In the genomic region with DNA sequence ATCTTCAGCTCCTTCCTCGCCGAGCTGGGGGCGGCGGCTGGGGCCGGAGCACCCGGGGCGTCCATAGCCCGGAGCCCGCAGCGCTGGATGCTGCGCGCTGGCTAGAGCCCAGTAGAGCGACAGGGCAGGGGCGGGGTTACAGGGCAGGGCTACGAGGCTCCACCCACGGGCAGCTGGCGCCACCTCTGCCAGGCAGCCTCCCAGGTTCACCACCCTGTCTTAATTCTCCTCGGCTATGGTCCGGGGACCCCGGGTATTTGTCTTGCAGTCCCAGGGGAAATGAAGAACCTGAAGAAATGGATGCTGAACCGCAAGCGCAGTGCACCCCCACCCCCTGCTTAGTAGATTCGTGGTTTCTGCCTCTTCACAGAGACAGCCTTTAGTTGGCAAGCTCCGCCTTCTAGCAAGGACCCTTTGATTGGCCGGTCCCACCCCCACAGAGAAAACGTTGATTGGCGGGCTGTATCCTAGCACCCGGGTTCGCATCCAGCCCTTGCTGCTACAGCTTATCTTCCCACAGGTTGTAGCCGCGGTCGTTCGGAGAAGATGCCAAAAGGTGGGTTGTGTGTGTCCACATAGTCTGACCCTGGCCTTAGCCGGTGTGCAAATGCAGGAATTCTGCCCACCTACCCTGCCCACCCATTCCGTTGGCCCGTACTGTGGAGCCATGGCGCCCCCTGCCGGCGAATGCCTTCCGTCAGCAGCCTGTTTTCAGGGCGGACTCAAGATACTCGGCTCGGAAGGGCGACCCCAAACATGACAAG, we compare ENCODE assay signal across 8 mouse cellular contexts. TPM values are rescaled to one million over a fixed set of nuclear protein-coding genes. Genes with fewer than 3 reads are reported as not detected.
DNase-seq lines count a peak whose midpoint lies in the region; ATAC-seq and TF ChIP-seq lines count a peak whose summit lies in the region.

Rhof (minus strand) TSS at position 385 of the 764 bp plus-strand sequence.

- no peaks in the 10 kb centered on the region for H3K9me3 ChIP-seq in heart, embryonic 13.5 days
- H3K9me3 ChIP-seq in liver, embryonic 13.5 days (replicated peaks) = no peaks in the 10 kb centered on the region
- no peaks in the 10 kb centered on the region for H3K9me3 ChIP-seq in stomach, embryonic 16.5 days (replicated peaks; ENCODE audit: control insufficient read depth, low read length)

- ATAC-seq in erythroid progenitor cell, adult 5-6 weeks (replicated peaks; ENCODE audit: low FRiP score, poor library complexity, severe bottlenecking) = peak; percentile 70
- peak; percentile 39; the same call in 1 of the 2 replicates for ATAC-seq in heart, embryonic 13.5 days (ENCODE audit: extremely low read depth, insufficient number of reproducible peaks, low FRiP score, low TSS enrichment)
- ATAC-seq in liver, embryonic 13.5 days (ENCODE audit: low read depth) = peak; percentile 80
- ATAC-seq in stomach, embryonic 16.5 days (ENCODE audit: insufficient read depth, low FRiP score) = peak; percentile 28

- H3K4me3 ChIP-seq in heart, embryonic 13.5 days = peak within 1 kb of the TSS; percentile 96
- H3K4me3 ChIP-seq in liver, embryonic 13.5 days (replicated peaks) = peak within 1 kb of the TSS; percentile 56
- peak within 1 kb of the TSS; percentile 50 for H3K4me3 ChIP-seq in stomach, embryonic 16.5 days (replicated peaks; ENCODE audit: low read length)

- DNase-seq in CD4-positive, CD25-positive, alpha-beta regulatory T cell, adult 2 months (ENCODE audit: low read depth, low spot score) = peak; percentile 95
- DNase-seq in brain, embryonic 14.5 days (ENCODE audit: low read depth) = peak; percentile 87
- peak; percentile 91 for DNase-seq in kidney, postnatal 10 days
- DNase-seq in liver, embryonic 13.5 days = peak; percentile 89
- DNase-seq in naive thymus-derived CD4-positive, alpha-beta T cell, adult 2 months (ENCODE audit: low read depth) = peak; percentile 96

- peak within 1 kb of the TSS; percentile 78 for H3K9ac ChIP-seq in heart, embryonic 13.5 days
- H3K9ac ChIP-seq in liver, embryonic 13.5 days = peak within 1 kb of the TSS; percentile 73
- H3K9ac ChIP-seq in stomach, embryonic 16.5 days (ENCODE audit: low read length) = peak within 1 kb of the TSS; percentile 75

- peak within 1 kb of the TSS; percentile 100 for H3K27ac ChIP-seq in heart, embryonic 13.5 days (replicated peaks)
- peak within 1 kb of the TSS; percentile 100 for H3K27ac ChIP-seq in liver, embryonic 13.5 days
- H3K27ac ChIP-seq in stomach, embryonic 16.5 days (ENCODE audit: low read length) = peak within 1 kb of the TSS; percentile 100

- H3K27me3 ChIP-seq in heart, embryonic 13.5 days (replicated peaks) = no peaks in the 10 kb centered on the region
- H3K27me3 ChIP-seq in liver, embryonic 13.5 days = 0 out of 2 replicates have a peak, but pooled peaks cover 9% of the 10 kb centered on the region
- H3K27me3 ChIP-seq in stomach, embryonic 16.5 days (ENCODE audit: control insufficient read depth, insufficient read depth, low read length) = no peaks in the 10 kb centered on the region

- TF ChIP-seq CTCF in brain, embryonic 14.5 days (IDR thresholded peaks at IDR 0.05; ENCODE audit: borderline replicate concordance, extremely low read depth, insufficient read depth, insufficient read length) = peak; percentile 81

- 3% methylated on average over 44 of the region's 44 CpGs for WGBS in heart, embryonic 13.5 days
- under 1% methylated on average over 44 of the region's 44 CpGs for WGBS in liver, embryonic 13.5 days (ENCODE audit: insufficient replicate concordance)
- WGBS in stomach, embryonic 16.5 days = 4% methylated on average over 44 of the region's 44 CpGs

- H3K4me2 ChIP-seq in heart, embryonic 13.5 days = peak within 1 kb of the TSS; percentile 86
- H3K4me2 ChIP-seq in liver, embryonic 13.5 days = peak within 1 kb of the TSS; percentile 81
- peak within 1 kb of the TSS; percentile 97 for H3K4me2 ChIP-seq in stomach, embryonic 16.5 days (ENCODE audit: low read depth, low read length)

- peaks cover 17% of the 10 kb centered on the region for H3K36me3 ChIP-seq in heart, embryonic 13.5 days
- peaks cover 27% of the 10 kb centered on the region for H3K36me3 ChIP-seq in liver, embryonic 13.5 days
- no peaks in the 10 kb centered on the region for H3K36me3 ChIP-seq in stomach, embryonic 16.5 days (ENCODE audit: control insufficient read depth, insufficient read depth, low read length)

- no peak for TF ChIP-seq POLR2A in brain, embryonic 14.5 days (IDR thresholded peaks at IDR 0.05; ENCODE audit: borderline replicate concordance, extremely low read depth, insufficient read depth, insufficient read length, poor library complexity, severe bottlenecking)

- H3K4me1 ChIP-seq in heart, embryonic 13.5 days = peaks cover 68% of the 10 kb centered on the region
- peaks cover 85% of the 10 kb centered on the region for H3K4me1 ChIP-seq in liver, embryonic 13.5 days (replicated peaks)
- peaks cover 56% of the 10 kb centered on the region for H3K4me1 ChIP-seq in stomach, embryonic 16.5 days (ENCODE audit: control insufficient read depth, insufficient read depth, low read length)

RNA-seq across cellular contexts. Expression of gene Rhof, which starts in this region (rescaled TPM):
- 9.3 and 11.0 TPM in 2 replicates for polyA plus RNA-seq in brain, embryonic 14.5 days (2012; rRNA removed)
- total RNA-seq in erythroid progenitor cell, adult 5-6 weeks (2015; ENCODE audit: low replicate concordance) = 1.7 and 3.2 TPM in 2 replicates
- total RNA-seq in erythroid progenitor cell, adult 5-6 weeks (2017; ENCODE audit: low replicate concordance) = 1.4 and 7.7 TPM in 2 replicates
- polyA plus RNA-seq in heart, embryonic 13.5 days (2015; fragmentation: Nextera tagmentation; extraction: Ambion mirVana) = 0.94 and 1.7 TPM in 2 replicates
- polyA plus RNA-seq in liver, embryonic 13.5 days (2015; fragmentation: Nextera tagmentation; extraction: Ambion mirVana) = 2.5 and 3.4 TPM in 2 replicates
- 2.6 and 3.7 TPM in 2 replicates for polyA plus RNA-seq in stomach, embryonic 16.5 days (2015; fragmentation: Nextera tagmentation; extraction: Ambion mirVana)

Comparison
In these comparisons a context has a peak if more than half of its experiments do, and no peak if none do; other contexts are left out.
1. Peak in every context shown above with its lines: DNase-seq, ATAC-seq, H3K4me3 ChIP-seq and H3K27ac ChIP-seq.
2. ATAC-seq: peak in every context shown above with its lines; median percentile 80 in liver, embryonic 13.5 days; 70 in erythroid progenitor cell, adult 5-6 weeks; 39 in heart, embryonic 13.5 days; 28 in stomach, embryonic 16.5 days.